Mouse (Mus musculus) stomach, postnatal 0 days (tissue): Measurements from ENCODE around the gene Rpe. TPM values are rescaled to one million over a fixed set of nuclear protein-coding genes. Genes with fewer than 3 reads are reported as not detected.

Experiments
- ATAC-seq: fragments of 200-750 bp; cut with Nextera tagmentation; 2 replicates; pipeline ENCODE4 v1.8.0; 2017; ENCODE audit not compliant: low FRiP score, low TSS enrichment
- DNase-seq: peaks from one replicate; pipeline ENCODE4 v3.0.0-alpha.2; 2016; ENCODE audit warnings: low spot score
- H3K27ac ChIP-seq: fragments of 300-500 bp; sonication (generic); replicated peaks from 2 replicates; pipeline ENCODE4 v1.5.1; 2014; ENCODE audit warnings: mild to moderate bottlenecking, control low read depth
- H3K27me3 ChIP-seq: fragments of 300-500 bp; sonication (generic); 2 replicates; pipeline ENCODE4 v1.6.1; 2014; ENCODE audit warnings: low read length; ENCODE audit not compliant: control insufficient read depth, insufficient read depth
- H3K36me3 ChIP-seq: fragments of 300-500 bp; sonication (generic); 2 replicates; pipeline ENCODE4 v1.6.1; 2014; ENCODE audit warnings: low read length, mixed read lengths; ENCODE audit not compliant: control insufficient read depth, insufficient read depth
- H3K4me1 ChIP-seq: fragments of 300-500 bp; sonication (generic); replicated peaks from 2 replicates; pipeline ENCODE4 v1.6.1; 2014; ENCODE audit warnings: antibody characterized with exemption; ENCODE audit not compliant: control insufficient read depth, insufficient read depth
- H3K4me2 ChIP-seq: fragments of 300-500 bp; sonication (generic); replicated peaks from 2 replicates; pipeline ENCODE4 v1.6.1; 2014; ENCODE audit warnings: low read depth, mild to moderate bottlenecking, control low read depth, moderate library complexity
- H3K4me3 ChIP-seq: fragments of 300-500 bp; sonication (generic); 2 replicates; pipeline ENCODE4 v1.5.1; 2014; ENCODE audit warnings: low read depth, low read length, control low read depth
- H3K9ac ChIP-seq: fragments of 300-500 bp; sonication (generic); 2 replicates; pipeline ENCODE4 v1.6.1; 2014; ENCODE audit warnings: mild to moderate bottlenecking, low read length, control low read depth, mixed read lengths
- H3K9me3 ChIP-seq: fragments of 300-500 bp; sonication (generic); 2 replicates; pipeline ENCODE4 v1.6.1; 2016; ENCODE audit warnings: low read length; ENCODE audit not compliant: control insufficient read depth
- CTCF ChIP-seq: IDR thresholded peaks from 2 replicates; pipeline ENCODE4 v1.5.1; 2016; ENCODE audit warnings: antibody characterized with exemption, low read depth, mild to moderate bottlenecking, moderate library complexity
- EP300 ChIP-seq: optimal IDR thresholded peaks from 2 replicates; pipeline ENCODE3; 2016; ENCODE audit warnings: antibody characterized with exemption
- WGBS: fragments of 180-500 bp; shearing (Covaris S2); extraction: QIAGEN DNeasy Blood & Tissue Kit; methylation state at CpG from one replicate; pipeline ENCODE4 v1.1.7; 2014; 5-methylcytosine and 5-hydroxymethylcytosine counted together
- polyA plus RNA-seq: library from polyadenylated mRNA; unstranded; fragments of >200 nt; fragmentation: Nextera tagmentation; extraction: Ambion mirVana; gene quantifications from 2 replicates; pipeline ENCODE4 v1.2.1, GENCODE M21; 2015

Gene Rpe
- polyA plus RNA-seq, 1 experiment from 2014 or later = 30.8 TPM

GRCm38 (mm10) chr1:66678662-66679061 is 22.0 kb upstream of the Rpe start:
- ATAC-seq = no peak
- Histone ChIP-seq H3K4me3 (no peak overlapping the region), H3K9ac (no peak overlapping the region), H3K27ac (no peak overlapping the region), H3K4me1 (no peaks in the 10 kb centered on the region), H3K9me3 (no peaks in the 10 kb centered on the region), H3K27me3 (no peaks in the 10 kb centered on the region), H3K36me3 (no peaks in the 10 kb centered on the region), H3K4me2 (no peak overlapping the region)
- WGBS = 31% methylated on average over 2 of the region's 2 CpGs
- TF ChIP-seq EP300 = no peak
- peak; percentile 47 for TF ChIP-seq CTCF
- DNase-seq = no peak

- Histone ChIP-seq H3K4me1 (no peaks in the 10 kb centered on the region), H3K27ac (no peak overlapping the region), H3K4me2 (no peak overlapping the region), H3K4me3 (no peak overlapping the region), H3K9me3 (no peaks in the 10 kb centered on the region), H3K36me3 (no peaks in the 10 kb centered on the region), H3K9ac (no peak overlapping the region), H3K27me3 (no peaks in the 10 kb centered on the region)
- WGBS = 83% methylated on average over 5 of the region's 5 CpGs
- ATAC-seq (no peak), DNase-seq (no peak)
- TF ChIP-seq EP300 (no peak), CTCF (no peak)
Observed at GRCm38 (mm10) chr1:66682974-66683373, 17.7 kb upstream of the Rpe start.

- DNase-seq (no peak), ATAC-seq (no peak)
- no peaks in the 10 kb centered on the region for H3K9me3 ChIP-seq
- no peak overlapping the region for H3K4me3 ChIP-seq
- H3K36me3 ChIP-seq = no peaks in the 10 kb centered on the region
- no peak for TF ChIP-seq EP300
- no peak for TF ChIP-seq CTCF
- H3K4me2 ChIP-seq = no peak overlapping the region
- H3K27me3 ChIP-seq = no peaks in the 10 kb centered on the region
- H3K27ac ChIP-seq = no peak overlapping the region
- H3K9ac ChIP-seq = no peak overlapping the region
- WGBS = 62% methylated on average over 3 of the region's 3 CpGs
- no peaks in the 10 kb centered on the region for H3K4me1 ChIP-seq
Observed at GRCm38 (mm10) chr1:66691772-66692171, 8.9 kb upstream of the Rpe start.

- Histone ChIP-seq H3K4me3 (no peak overlapping the region), H3K27ac (no peak overlapping the region), H3K27me3 (no peaks in the 10 kb centered on the region), H3K9me3 (no peaks in the 10 kb centered on the region), H3K4me1 (no peaks in the 10 kb centered on the region), H3K4me2 (no peak overlapping the region), H3K9ac (no peak overlapping the region), H3K36me3 (no peaks in the 10 kb centered on the region)
- ATAC-seq = no peak
- no peak for DNase-seq
- no peak for TF ChIP-seq CTCF
- TF ChIP-seq EP300 = no peak
- WGBS = 85% methylated on average over 1 of the region's 1 CpGs
Observed at GRCm38 (mm10) chr1:66692308-66692707, 8.3 kb upstream of the Rpe start.

GRCm38 (mm10) chr1:66692780-66693392 is 7.7 kb upstream of the Rpe start:
- Histone ChIP-seq H3K4me3 (no peak overlapping the region), H3K36me3 (no peaks in the 10 kb centered on the region), H3K4me2 (no peak overlapping the region), H3K4me1 (no peaks in the 10 kb centered on the region), H3K9me3 (no peaks in the 10 kb centered on the region), H3K27me3 (no peaks in the 10 kb centered on the region), H3K27ac (no peak overlapping the region), H3K9ac (no peak overlapping the region)
- TF ChIP-seq EP300 (no peak), CTCF (no peak)
- DNase-seq (no peak), ATAC-seq (no peak)
- 82% methylated on average over 8 of the region's 8 CpGs for WGBS

- H3K27ac ChIP-seq = no peak overlapping the region
- H3K9ac ChIP-seq = no peak overlapping the region
- H3K36me3 ChIP-seq = no peaks in the 10 kb centered on the region
- H3K4me3 ChIP-seq = no peak overlapping the region
- H3K4me2 ChIP-seq = no peak overlapping the region
- no peak for DNase-seq
- no peaks in the 10 kb centered on the region for H3K27me3 ChIP-seq
- TF ChIP-seq CTCF = no peak
- TF ChIP-seq EP300 = no peak
- 72% methylated on average over 5 of the region's 5 CpGs for WGBS
- ATAC-seq = no peak
- no peaks in the 10 kb centered on the region for H3K4me1 ChIP-seq
- no peaks in the 10 kb centered on the region for H3K9me3 ChIP-seq
Observed at GRCm38 (mm10) chr1:66694266-66694665, 6.4 kb upstream of the Rpe start.
